Mouse (Mus musculus) liver, embryonic 16.5 days (tissue): ENCODE results near the gene Efcab14. TPM values are rescaled to one million over a fixed set of nuclear protein-coding genes. Genes with fewer than 3 reads are reported as not detected.
A peak's percentile ranks its signal among the peaks of the same experiment; 100 is the strongest.

Source experiments
- ATAC-seq: fragments of 200-750 bp; cut with Nextera tagmentation; 2 replicates; pipeline ENCODE4 v1.8.0; 2017; ENCODE audit warnings: low read depth, mild to moderate bottlenecking, moderate number of reproducible peaks, moderate library complexity
- H3K27ac ChIP-seq: fragments of 300-500 bp; sonication (generic); 2 replicates; pipeline ENCODE4 v1.5.1; 2014; ENCODE audit warnings: mild to moderate bottlenecking, low read length
- H3K27me3 ChIP-seq: fragments of 300-500 bp; sonication (generic); 2 replicates; pipeline ENCODE4 v1.6.1; 2014; ENCODE audit warnings: low read depth, low read length, mixed read lengths; ENCODE audit not compliant: control insufficient read depth, insufficient read depth
- H3K36me3 ChIP-seq: fragments of 300-500 bp; sonication (generic); 2 replicates; pipeline ENCODE4 v1.6.1; 2014; ENCODE audit warnings: mild to moderate bottlenecking; ENCODE audit not compliant: control insufficient read depth, insufficient read depth
- H3K4me1 ChIP-seq: fragments of 300-500 bp; sonication (generic); 2 replicates; pipeline ENCODE4 v1.6.1; 2014; ENCODE audit warnings: low read depth, low read length, mixed read lengths; ENCODE audit not compliant: control insufficient read depth
- H3K4me2 ChIP-seq: fragments of 300-500 bp; sonication (generic); 2 replicates; pipeline ENCODE4 v1.6.1; 2014; ENCODE audit warnings: low read depth, low read length, mixed read lengths
- H3K4me3 ChIP-seq: fragments of 300-500 bp; sonication (generic); 2 replicates; pipeline ENCODE4 v1.5.1; 2014; ENCODE audit warnings: low read depth, mild to moderate bottlenecking, low read length
- H3K9ac ChIP-seq: fragments of 300-500 bp; sonication (generic); 2 replicates; pipeline ENCODE4 v1.6.1; 2014; ENCODE audit warnings: low read depth, low read length
- H3K9me3 ChIP-seq: fragments of 300-500 bp; sonication (generic); replicated peaks from 2 replicates; pipeline ENCODE4 v1.6.1; 2016; ENCODE audit warnings: low read length; ENCODE audit not compliant: control insufficient read depth
- WGBS: fragments of 180-500 bp; shearing (Covaris S2); extraction: QIAGEN DNeasy Blood & Tissue Kit; methylation state at CpG from one replicate; pipeline ENCODE4 v1.1.7; 2014; ENCODE audit not compliant: insufficient replicate concordance; 5-methylcytosine and 5-hydroxymethylcytosine counted together
- polyA plus RNA-seq: library from polyadenylated mRNA; unstranded; fragments of >200 nt; fragmentation: Nextera tagmentation; extraction: Ambion mirVana; gene quantifications from 2 replicates; pipeline ENCODE4 v1.2.1, GENCODE M21; 2015

The Efcab14 gene
- polyA plus RNA-seq, 1 experiment from 2014 or later = 10.9 TPM

DNA sequence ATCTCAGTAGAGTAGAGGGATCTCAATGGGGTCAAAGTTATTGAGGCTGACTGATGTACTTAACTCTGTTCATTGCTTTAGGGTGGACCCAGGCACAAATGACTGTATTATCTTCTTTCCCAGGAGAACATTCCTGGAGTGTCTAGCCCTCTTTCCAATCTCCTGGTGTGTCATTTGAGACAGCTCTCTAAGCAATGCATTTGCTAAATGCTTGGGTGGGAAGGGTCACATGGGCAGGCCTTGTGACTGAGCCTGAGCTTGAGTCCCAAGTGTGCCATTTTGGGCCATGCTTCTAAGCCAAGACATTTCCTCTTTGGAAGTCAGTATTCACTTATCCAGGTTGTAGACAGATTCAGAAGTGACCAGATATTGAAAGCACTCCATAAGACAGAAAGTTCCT lies 83.9 kb downstream of the Efcab14 start:
- H3K9me3 ChIP-seq = no peaks in the 10 kb centered on the region
- H3K4me1 ChIP-seq = peaks cover 29% of the 10 kb centered on the region
- no peak overlapping the region for H3K9ac ChIP-seq

GRCm38 (mm10) chr4:115821928-115822327 lies 84.4 kb downstream of the Efcab14 start:
- Histone ChIP-seq H3K4me2 (no peak overlapping the region), H3K36me3 (no peaks in the 10 kb centered on the region), H3K9me3 (no peaks in the 10 kb centered on the region), H3K4me3 (no peak overlapping the region), H3K27ac (no peak overlapping the region), H3K9ac (no peak overlapping the region), H3K4me1 (peaks cover 30% of the 10 kb centered on the region), H3K27me3 (no peaks in the 10 kb centered on the region)
- no peak for ATAC-seq
- WGBS = 31% methylated on average over 3 of the region's 3 CpGs

More for the DNA sequence above, 83.9 kb downstream of the Efcab14 start:
- Histone ChIP-seq H3K4me2 (no peak overlapping the region), H3K4me3 (no peak overlapping the region), H3K36me3 (no peaks in the 10 kb centered on the region), H3K27ac (no peak overlapping the region), H3K27me3 (no peaks in the 10 kb centered on the region)
- no peak for ATAC-seq

DNA sequence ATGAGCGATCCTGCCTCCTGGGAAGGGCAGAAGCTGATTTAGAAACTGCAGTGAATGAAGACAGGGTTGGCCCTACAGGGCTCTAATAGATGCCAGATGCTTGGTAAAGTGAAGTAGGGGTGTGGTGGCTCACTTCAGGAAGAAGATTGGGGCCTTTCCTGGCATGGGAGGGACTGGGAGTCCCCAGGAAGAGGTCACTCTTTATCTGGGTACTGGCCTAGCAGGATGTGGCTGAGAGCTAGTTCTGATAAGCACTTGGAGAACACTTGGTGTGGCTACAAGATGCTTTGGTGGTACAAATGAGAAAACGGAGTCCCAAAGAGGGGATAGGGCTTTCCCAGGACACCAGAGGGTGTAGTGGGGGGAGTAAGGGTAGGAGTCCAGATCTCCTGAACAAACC lies 86.6 kb downstream of the Efcab14 start:
- Histone ChIP-seq H3K27me3 (no peaks in the 10 kb centered on the region), H3K4me2 (peak overlapping the region; percentile 47), H3K9me3 (no peaks in the 10 kb centered on the region), H3K27ac (peak overlapping the region; percentile 6; the same call in 1 of the 2 replicates), H3K4me3 (no peak overlapping the region), H3K4me1 (peaks cover 47% of the 10 kb centered on the region), H3K36me3 (no peaks in the 10 kb centered on the region), H3K9ac (no peak overlapping the region; the same call in 1 of the 2 replicates)
- WGBS = 26% methylated on average over 2 of the region's 2 CpGs
- ATAC-seq = peak; percentile 22

GRCm38 (mm10) chr4:115825271-115825670 lies 87.7 kb downstream of the Efcab14 start:
- H3K36me3 ChIP-seq = no peaks in the 10 kb centered on the region
- H3K27ac ChIP-seq = no peak overlapping the region
- H3K9me3 ChIP-seq = no peaks in the 10 kb centered on the region
- no peaks in the 10 kb centered on the region for H3K27me3 ChIP-seq
- 30% methylated on average over 2 of the region's 2 CpGs for WGBS
- ATAC-seq = no peak
- H3K4me3 ChIP-seq = no peak overlapping the region
- H3K4me2 ChIP-seq = no peak overlapping the region
- H3K9ac ChIP-seq = no peak overlapping the region
- peaks cover 58% of the 10 kb centered on the region for H3K4me1 ChIP-seq

Other genes starting within 250 kb of the Efcab14 start
- 0.09 and 0.11 TPM in 2 replicates for gene Cyp4a14, start 241.6 kb upstream of the Efcab14 start, polyA plus RNA-seq
- gene Cyp4a10, start 219.5 kb upstream of the Efcab14 start, polyA plus RNA-seq = 0.08 and 0.31 TPM in 2 replicates
- gene Cyp4a31, start 174.1 kb upstream of the Efcab14 start, polyA plus RNA-seq = 0.83 and 1.7 TPM in 2 replicates
- not detected in 2 replicates for gene Cyp4a32, start 136.8 kb upstream of the Efcab14 start, polyA plus RNA-seq
- 3.9 and 4.5 TPM in 2 replicates for gene Cyp4b1, start 90.0 kb upstream of the Efcab14 start, polyA plus RNA-seq
- 0.12 TPM in 1 of 2 replicates, not detected in the other for gene Tex38, start 43.3 kb downstream of the Efcab14 start, polyA plus RNA-seq
- gene Atpaf1, start 47.1 kb downstream of the Efcab14 start, polyA plus RNA-seq = 11.6 and 12.7 TPM in 2 replicates
- gene Mob3c, start 90.3 kb downstream of the Efcab14 start, polyA plus RNA-seq = 7.8 and 10.2 TPM in 2 replicates
- gene Mknk1, start 101.5 kb downstream of the Efcab14 start, polyA plus RNA-seq = 30.7 and 30.9 TPM in 2 replicates
- not detected in 2 replicates for gene Kncn, start 146.7 kb downstream of the Efcab14 start, polyA plus RNA-seq
- gene 6430628N08Rik, start 152.9 kb downstream of the Efcab14 start, polyA plus RNA-seq = not detected in 2 replicates
- not detected in 2 replicates for gene Dmbx1, start 202.2 kb downstream of the Efcab14 start, polyA plus RNA-seq